Mouse (Mus musculus): ENCODE measurements at regions not wholly inside any gene's neighbourhood (a gene's known extent, or its start where the extent isn't known, plus 50 kb on each side); places are given as distances from the start of the nearest gene placed in this dataset.

GRCm38 (mm10) chr17:84890871-84891599 lies 65.5 kb upstream of the Ppm1b start:
- Histone ChIP-seq H3K36me3 (replicated peaks; ENCODE audit: control insufficient read depth, insufficient read depth, low read depth, low read length) (no peaks in the 10 kb centered on the region), H3K9me3 (replicated peaks; ENCODE audit: control insufficient read depth, low read length) (no peaks in the 10 kb centered on the region), H3K9ac (replicated peaks; ENCODE audit: low read length) (no peak overlapping the region), H3K4me2 (ENCODE audit: low read depth, low read length) (no peak overlapping the region), H3K4me1 (ENCODE audit: control insufficient read depth, insufficient read depth, low read length) (no peaks in the 10 kb centered on the region), H3K4me3 (ENCODE audit: low read depth, low read length) (no peak overlapping the region), H3K27me3 (ENCODE audit: control insufficient read depth, insufficient read depth, low read length) (no peaks in the 10 kb centered on the region), H3K27ac (replicated peaks; ENCODE audit: low read depth, low read length) (no peak overlapping the region)
- WGBS: 75% methylated on average over 12 of the region's 12 CpGs
- no peak for DNase-seq (ENCODE audit: low spot score)
- ATAC-seq (replicated peaks; ENCODE audit: insufficient number of reproducible peaks, low FRiP score, low TSS enrichment, low read depth): no peak

DNA sequence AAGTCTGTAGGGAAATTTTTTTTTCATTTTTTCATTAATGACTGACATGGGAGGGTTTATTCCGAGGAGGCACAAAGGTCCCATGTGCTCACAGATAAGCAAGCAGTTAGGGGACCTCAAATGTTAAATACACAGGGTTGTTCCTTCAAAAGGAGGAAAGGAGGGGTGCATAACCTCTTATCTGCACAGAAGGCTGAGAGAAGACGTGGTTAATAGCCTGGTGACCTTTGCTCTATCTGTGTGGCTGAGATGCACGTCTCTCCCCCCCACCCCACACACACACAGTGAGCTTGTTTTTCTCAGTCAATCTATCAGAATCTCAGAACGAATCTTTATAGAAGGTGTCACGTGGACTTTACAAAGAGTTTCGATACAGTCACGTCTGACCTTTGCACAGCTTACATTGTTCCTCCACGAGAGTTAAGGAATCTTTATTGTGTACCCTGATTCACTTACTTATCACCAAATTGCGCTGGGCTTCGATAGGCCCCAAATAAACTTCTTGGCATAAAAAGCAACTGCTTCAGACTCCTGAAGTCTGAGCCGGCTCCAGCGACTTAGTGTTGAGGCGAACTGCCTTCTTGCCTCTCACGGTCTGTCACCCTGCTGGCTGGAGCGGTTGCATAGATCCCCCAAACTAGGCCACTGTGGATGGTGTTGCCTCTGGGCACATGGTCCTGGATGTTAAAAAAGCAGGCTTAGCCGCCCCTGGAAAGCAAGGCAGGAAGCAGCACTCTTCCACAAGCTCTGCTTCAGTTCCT lies 63.1 kb upstream of the Ppm1b start:
- WGBS: 78% methylated on average over 16 of the region's 16 CpGs
- no peak for DNase-seq (ENCODE audit: low spot score)
- no peaks in the 10 kb centered on the region for H3K36me3 ChIP-seq (replicated peaks; ENCODE audit: control insufficient read depth, insufficient read depth, low read depth, low read length)
- no peaks in the 10 kb centered on the region for H3K27me3 ChIP-seq (ENCODE audit: control insufficient read depth, insufficient read depth, low read length)
- no peak overlapping the region for H3K4me3 ChIP-seq (ENCODE audit: low read depth, low read length)
- ATAC-seq (replicated peaks; ENCODE audit: insufficient number of reproducible peaks, low FRiP score, low TSS enrichment, low read depth): no peak
- no peak overlapping the region for H3K27ac ChIP-seq (replicated peaks; ENCODE audit: low read depth, low read length)
- H3K4me1 ChIP-seq (ENCODE audit: control insufficient read depth, insufficient read depth, low read length): no peaks in the 10 kb centered on the region
- H3K9me3 ChIP-seq (replicated peaks; ENCODE audit: control insufficient read depth, low read length): no peaks in the 10 kb centered on the region
- no peak overlapping the region for H3K9ac ChIP-seq (replicated peaks; ENCODE audit: low read length)
- no peak overlapping the region for H3K4me2 ChIP-seq (ENCODE audit: low read depth, low read length)

DNA sequence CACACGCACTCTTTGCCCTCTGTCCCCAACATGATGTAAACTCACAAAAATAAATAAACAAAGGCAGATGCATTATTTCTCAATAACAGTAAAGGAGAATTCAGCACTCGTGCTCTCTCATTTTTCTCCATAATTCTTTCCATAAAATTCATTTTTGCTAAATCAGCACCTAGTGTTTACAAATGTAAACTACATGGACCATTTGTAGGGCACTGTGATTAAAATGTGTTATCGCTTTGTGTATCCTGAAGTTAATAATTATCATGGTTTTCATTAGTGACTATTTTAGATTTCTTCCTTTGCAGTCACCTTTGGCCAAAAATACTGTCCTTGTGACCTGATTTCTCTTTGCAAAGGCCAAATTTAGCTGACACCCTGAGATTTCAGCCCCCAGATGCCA lies 61.0 kb upstream of the Ppm1b start:
- ATAC-seq (replicated peaks; ENCODE audit: insufficient number of reproducible peaks, low FRiP score, low TSS enrichment, low read depth) (no peak), DNase-seq (ENCODE audit: low spot score) (no peak)
- H3K4me2 ChIP-seq (ENCODE audit: low read depth, low read length): no peak overlapping the region
- WGBS: 77% methylated on average over 3 of the region's 3 CpGs
- H3K27ac ChIP-seq (replicated peaks; ENCODE audit: low read depth, low read length): no peak overlapping the region
- H3K4me1 ChIP-seq (ENCODE audit: control insufficient read depth, insufficient read depth, low read length): no peaks in the 10 kb centered on the region
- no peak overlapping the region for H3K4me3 ChIP-seq (ENCODE audit: low read depth, low read length)
- no peaks in the 10 kb centered on the region for H3K36me3 ChIP-seq (replicated peaks; ENCODE audit: control insufficient read depth, insufficient read depth, low read depth, low read length)
- H3K9ac ChIP-seq (replicated peaks; ENCODE audit: low read length): no peak overlapping the region
- no peaks in the 10 kb centered on the region for H3K27me3 ChIP-seq (ENCODE audit: control insufficient read depth, insufficient read depth, low read length)
- H3K9me3 ChIP-seq (replicated peaks; ENCODE audit: control insufficient read depth, low read length): no peaks in the 10 kb centered on the region

GRCm38 (mm10) chr17:84896572-84896971 lies 60.0 kb upstream of the Ppm1b start:
- no peak for ATAC-seq (replicated peaks; ENCODE audit: insufficient number of reproducible peaks, low FRiP score, low TSS enrichment, low read depth)
- Histone ChIP-seq H3K36me3 (replicated peaks; ENCODE audit: control insufficient read depth, insufficient read depth, low read depth, low read length) (no peaks in the 10 kb centered on the region), H3K9me3 (replicated peaks; ENCODE audit: control insufficient read depth, low read length) (no peaks in the 10 kb centered on the region)

DNA sequence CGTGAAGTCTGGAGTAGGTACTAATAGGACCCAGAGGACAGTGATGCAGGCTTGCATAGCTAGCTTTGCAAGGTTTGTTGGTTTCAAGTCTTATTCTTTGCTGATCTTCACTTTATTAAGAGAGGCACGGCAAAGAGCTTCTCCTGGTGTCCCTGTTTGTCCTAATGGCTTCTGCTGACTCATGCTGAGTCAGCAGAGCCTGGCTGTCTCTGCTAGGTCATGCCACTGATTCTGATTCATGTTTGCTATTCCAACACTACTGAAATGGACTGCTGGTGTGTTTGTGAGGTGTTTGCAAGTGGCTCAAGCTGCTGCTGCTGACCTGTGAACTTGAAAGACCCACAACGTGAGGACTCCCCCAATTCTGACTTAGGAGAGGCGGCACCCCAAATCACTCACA lies 58.1 kb upstream of the Ppm1b start:
- no peaks in the 10 kb centered on the region for H3K4me1 ChIP-seq (ENCODE audit: control insufficient read depth, insufficient read depth, low read length)
- no peaks in the 10 kb centered on the region for H3K9me3 ChIP-seq (replicated peaks; ENCODE audit: control insufficient read depth, low read length)
- DNase-seq (ENCODE audit: low spot score) (no peak), ATAC-seq (replicated peaks; ENCODE audit: insufficient number of reproducible peaks, low FRiP score, low TSS enrichment, low read depth) (no peak)
- no peak overlapping the region for H3K27ac ChIP-seq (replicated peaks; ENCODE audit: low read depth, low read length)
- H3K27me3 ChIP-seq (ENCODE audit: control insufficient read depth, insufficient read depth, low read length): no peaks in the 10 kb centered on the region
- no peak overlapping the region for H3K4me3 ChIP-seq (ENCODE audit: low read depth, low read length)
- H3K9ac ChIP-seq (replicated peaks; ENCODE audit: low read length): no peak overlapping the region
- no peaks in the 10 kb centered on the region for H3K36me3 ChIP-seq (replicated peaks; ENCODE audit: control insufficient read depth, insufficient read depth, low read depth, low read length)
- H3K4me2 ChIP-seq (ENCODE audit: low read depth, low read length): no peak overlapping the region
- 93% methylated on average over 4 of the region's 4 CpGs for WGBS

More at GRCm38 (mm10) chr17:84896572-84896971, 60.0 kb upstream of the Ppm1b start:
- H3K27ac ChIP-seq (replicated peaks; ENCODE audit: low read depth, low read length): no peak overlapping the region
- WGBS: 84% methylated on average over 5 of the region's 5 CpGs
- no peak overlapping the region for H3K4me2 ChIP-seq (ENCODE audit: low read depth, low read length)
- H3K4me3 ChIP-seq (ENCODE audit: low read depth, low read length): no peak overlapping the region
- H3K27me3 ChIP-seq (ENCODE audit: control insufficient read depth, insufficient read depth, low read length): no peaks in the 10 kb centered on the region
- H3K4me1 ChIP-seq (ENCODE audit: control insufficient read depth, insufficient read depth, low read length): no peaks in the 10 kb centered on the region
- no peak overlapping the region for H3K9ac ChIP-seq (replicated peaks; ENCODE audit: low read length)
- DNase-seq (ENCODE audit: low spot score): no peak

DNA sequence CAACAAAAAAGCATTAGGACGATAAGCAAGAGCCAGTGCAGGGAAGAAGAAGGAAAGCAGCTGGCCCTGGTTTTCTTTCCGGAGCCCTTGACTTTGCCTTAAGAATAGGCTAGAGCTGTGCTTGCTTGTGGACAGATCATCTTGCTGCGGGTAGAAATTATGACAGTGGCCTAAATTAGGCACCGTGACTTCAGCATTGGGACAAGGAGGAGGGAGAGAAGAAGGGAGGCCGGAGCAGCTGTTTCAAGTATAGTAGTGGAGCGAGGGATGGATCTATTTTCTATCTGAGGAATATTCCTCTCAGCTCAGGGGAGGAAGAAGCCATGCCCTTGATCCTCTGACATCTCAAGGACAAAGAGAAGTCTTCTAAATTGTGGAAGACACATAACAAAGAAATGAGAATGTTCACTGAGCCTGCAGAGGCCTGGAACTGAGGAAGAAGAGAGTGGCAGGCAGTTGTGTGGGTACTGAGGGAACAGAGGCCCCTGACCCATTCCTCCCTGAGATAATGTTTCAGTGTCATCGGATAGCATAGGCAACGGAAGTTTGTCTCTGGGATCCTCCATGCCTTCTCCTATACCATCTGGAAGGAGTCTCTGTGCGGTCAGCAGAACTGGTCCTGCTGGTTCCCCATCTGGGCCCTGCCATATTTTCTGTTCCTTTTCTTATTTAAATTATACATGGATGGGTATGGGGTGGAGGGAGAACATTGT lies 52.8 kb upstream of the Ppm1b start:
- H3K4me3 ChIP-seq (ENCODE audit: low read depth, low read length): no peak overlapping the region
- H3K36me3 ChIP-seq (replicated peaks; ENCODE audit: control insufficient read depth, insufficient read depth, low read depth, low read length): no peaks in the 10 kb centered on the region
- H3K27me3 ChIP-seq (ENCODE audit: control insufficient read depth, insufficient read depth, low read length): no peaks in the 10 kb centered on the region
- no peak overlapping the region for H3K27ac ChIP-seq (replicated peaks; ENCODE audit: low read depth, low read length)
- WGBS: 80% methylated on average over 9 of the region's 9 CpGs
- no peak overlapping the region for H3K9ac ChIP-seq (replicated peaks; ENCODE audit: low read length)
- H3K4me1 ChIP-seq (ENCODE audit: control insufficient read depth, insufficient read depth, low read length): no peaks in the 10 kb centered on the region
- ATAC-seq (replicated peaks; ENCODE audit: insufficient number of reproducible peaks, low FRiP score, low TSS enrichment, low read depth) (no peak), DNase-seq (ENCODE audit: low spot score) (no peak)
- no peaks in the 10 kb centered on the region for H3K9me3 ChIP-seq (replicated peaks; ENCODE audit: control insufficient read depth, low read length)
- H3K4me2 ChIP-seq (ENCODE audit: low read depth, low read length): no peak overlapping the region
